Mouse (Mus musculus) cerebellum, postnatal 10 days (tissue): ENCODE data around the gene Gjb2.

ENCODE experiments used
- DNase-seq, 2 experiments: peaks; one replicate each; pipeline ENCODE4 v3.0.0; 2021; ENCODE audit warnings: mixed read lengths in 2 of 2

The Gjb2 gene

GRCm38 (mm10) chr14:57104106-57105023 is at the start of gene Gjb2:
Gene Gjb2 (minus strand): TSS chr14:57104702.
- peak; percentile 42 to 53 for DNase-seq

GRCm38 (mm10) chr14:57145741-57146140 is 41.2 kb upstream of the Gjb2 start:
- no peak for DNase-seq

GRCm38 (mm10) chr14:57135265-57135664 is 30.8 kb upstream of the Gjb2 start:
- no peak for DNase-seq

- DNase-seq, result peak; percentile 15 to 22
Observed at GRCm38 (mm10) chr14:57133161-57133661, 28.7 kb upstream of the Gjb2 start, which contains the start of gene Gjb6. Gene Gjb6 (minus strand): TSS chr14:57133611.

GRCm38 (mm10) chr14:57127383-57127782 is 22.9 kb upstream of the Gjb2 start:
- DNase-seq, result no peak

GRCm38 (mm10) chr14:57122295-57122694 is 17.8 kb upstream of the Gjb2 start:
- no peak for DNase-seq

- DNase-seq, result peak; percentile 37 to 54
Observed at GRCm38 (mm10) chr14:57115823-57116544, 11.5 kb upstream of the Gjb2 start, which contains the start of gene Gm4491. Gene Gm4491 (minus strand): TSS chr14:57115883.

GRCm38 (mm10) chr14:57109194-57109593 is 4.7 kb upstream of the Gjb2 start:
- peak; percentile 70 to 77 for DNase-seq

GRCm38 (mm10) chr14:57107916-57108315 is 3.4 kb upstream of the Gjb2 start:
- no peak for DNase-seq

GRCm38 (mm10) chr14:57107091-57107490 is 2.6 kb upstream of the Gjb2 start:
- no peak for DNase-seq

GRCm38 (mm10) chr14:57105721-57106120 is 1.2 kb upstream of the Gjb2 start:
- DNase-seq, result peak; percentile 59

- peak in 1 of 2 experiments; percentile 9 for DNase-seq
Observed at GRCm38 (mm10) chr14:57105111-57105510, 609 bp upstream of the Gjb2 start.

- DNase-seq, result peak in 1 of 2 experiments; percentile 12
Observed at GRCm38 (mm10) chr14:57103711-57104105, 794 bp downstream of the Gjb2 start.

- no peak for DNase-seq
Observed at GRCm38 (mm10) chr14:57103121-57103520, 1.4 kb downstream of the Gjb2 start.

GRCm38 (mm10) chr14:57101623-57102022 is 2.9 kb downstream of the Gjb2 start:
- no peak for DNase-seq

GRCm38 (mm10) chr14:57095855-57096254 is 8.6 kb downstream of the Gjb2 start:
- no peak for DNase-seq

GRCm38 (mm10) chr14:57093029-57093428 is 11.5 kb downstream of the Gjb2 start:
- DNase-seq, result peak; percentile 62 to 67

GRCm38 (mm10) chr14:57090001-57090400 is 14.5 kb downstream of the Gjb2 start:
- no peak for DNase-seq

GRCm38 (mm10) chr14:57089107-57089506 is 15.4 kb downstream of the Gjb2 start:
- no peak for DNase-seq

- no peak for DNase-seq
Observed at GRCm38 (mm10) chr14:57084180-57084668, 20.3 kb downstream of the Gjb2 start.

GRCm38 (mm10) chr14:57082863-57083262 is 21.6 kb downstream of the Gjb2 start:
- no peak for DNase-seq

GRCm38 (mm10) chr14:57075537-57075936 is 29.0 kb downstream of the Gjb2 start:
- DNase-seq, result no peak

GRCm38 (mm10) chr14:57069906-57070305 is 34.6 kb downstream of the Gjb2 start:
- DNase-seq, result peak; percentile 28 to 45
